Mouse (Mus musculus) CH12.LX (cell line): ENCODE results near the gene Papss2. TPM values are rescaled to one million over a fixed set of nuclear protein-coding genes. Genes with fewer than 3 reads are reported as not detected.

Experiments
- DNase-seq: peaks from one replicate; pipeline ENCODE4 v3.0.0-alpha.2; 2013; ENCODE audit errors: extremely low read depth
- H3K27ac ChIP-seq: 2 replicates; pipeline ENCODE4 v1.5.1; 2012; ENCODE audit warnings: low read depth, mild to moderate bottlenecking, control low read depth, moderate library complexity; ENCODE audit not compliant: insufficient read depth
- H3K27me3 ChIP-seq: replicated peaks from 2 replicates; pipeline ENCODE3; 2012; ENCODE audit warnings: inconsistent platforms
- H3K36me3 ChIP-seq, 2 experiments: replicated peaks in 1 of 2; 2 replicates each; pipeline versions ENCODE3 to v1.6.1; 2012; ENCODE audit warnings: inconsistent platforms in 1 of 2, low read length in 1 of 2, mild to moderate bottlenecking in 1 of 2, mixed read lengths in 1 of 2, moderate library complexity in 1 of 2; ENCODE audit not compliant: control insufficient read depth in 1 of 2, insufficient read depth in 1 of 2
- H3K4me1 ChIP-seq, 2 experiments: 2 replicates each; pipeline ENCODE4 v1.6.1; 2012; ENCODE audit warnings: inconsistent platforms in 1 of 2, moderate library complexity in 1 of 2; ENCODE audit not compliant: insufficient read depth in 2 of 2, control insufficient read depth in 1 of 2
- H3K4me2 ChIP-seq: 2 replicates; pipeline ENCODE4 v1.6.1; 2012; ENCODE audit warnings: low read depth, mild to moderate bottlenecking, control low read depth; ENCODE audit not compliant: poor library complexity, insufficient read depth, severe bottlenecking
- H3K4me3 ChIP-seq, 3 experiments: fragments of 150-350 bp in 1 of 3; sonication (generic) in 1 of 3; replicated peaks in 1 of 3; 2 replicates each; pipeline versions ENCODE3 to v1.5.1; 2011 to 2012; ENCODE audit warnings: low read depth in 2 of 3, low read length in 2 of 3, mild to moderate bottlenecking in 2 of 3, moderate library complexity in 2 of 3, control low read depth in 1 of 3, improper control_type of control experiment in 1 of 3, inconsistent platforms in 1 of 3, mixed read lengths in 1 of 3; ENCODE audit not compliant: poor library complexity in 1 of 3
- H3K79me2 ChIP-seq: replicated peaks from 2 replicates; pipeline ENCODE4 v1.6.1; 2012; ENCODE audit warnings: mild to moderate bottlenecking, moderate library complexity; ENCODE audit not compliant: control insufficient read depth, poor library complexity, insufficient read depth, severe bottlenecking; ENCODE audit errors: extremely low read depth
- H3K9ac ChIP-seq: 2 replicates; pipeline ENCODE4 v1.6.1; 2012; ENCODE audit warnings: low read depth, mild to moderate bottlenecking, control low read depth, moderate library complexity; ENCODE audit not compliant: insufficient read depth
- H3K9me3 ChIP-seq: replicated peaks from 2 replicates; pipeline ENCODE3; 2012; ENCODE audit warnings: low read length, inconsistent platforms, mixed read lengths
- CHD1 ChIP-seq: IDR thresholded peaks from 2 replicates; pipeline ENCODE4 v1.6.1; 2012; ENCODE audit warnings: low read depth, low read length, improper control_type of control experiment, inconsistent platforms
- CTCF ChIP-seq, 2 experiments: IDR thresholded peaks in 1 of 2; conservative IDR thresholded peaks in 1 of 2; 2 replicates each; pipeline ENCODE4 v1.5.1; 2011 to 2012; ENCODE audit warnings: low read depth in 2 of 2, low read length in 2 of 2, improper control_type of control experiment in 1 of 2, inconsistent platforms in 1 of 2, mild to moderate bottlenecking in 1 of 2, moderate library complexity in 1 of 2
- GABPA ChIP-seq: IDR thresholded peaks from 2 replicates; pipeline ENCODE4 v1.6.1; 2012; ENCODE audit warnings: low read depth, low read length, improper control_type of control experiment, inconsistent platforms; ENCODE audit not compliant: insufficient replicate concordance
- HCFC1 ChIP-seq: IDR thresholded peaks from 2 replicates; pipeline ENCODE4 v1.6.1; 2012; ENCODE audit warnings: low read depth, mild to moderate bottlenecking, inconsistent platforms, low read length, improper control_type of control experiment
- JUND ChIP-seq: conservative IDR thresholded peaks from 2 replicates; pipeline ENCODE4 v1.6.1; 2011; ENCODE audit warnings: low read depth, low read length, improper control_type of control experiment
- MAX ChIP-seq: IDR thresholded peaks from 2 replicates; pipeline ENCODE4 v1.6.1; 2011; ENCODE audit warnings: low read length, improper control_type of control experiment
- MEF2A ChIP-seq: IDR thresholded peaks from 2 replicates; pipeline ENCODE4 v1.6.1; 2014; ENCODE audit warnings: low read depth, mild to moderate bottlenecking, inconsistent platforms, low read length, improper control_type of control experiment, borderline replicate concordance
- NELFE ChIP-seq: IDR thresholded peaks from 2 replicates; pipeline ENCODE4 v1.6.1; 2011; ENCODE audit warnings: low read depth, low read length, improper control_type of control experiment
- NRF1 ChIP-seq: IDR thresholded peaks from 2 replicates; pipeline ENCODE4 v1.6.1; 2014; ENCODE audit warnings: low read depth, mild to moderate bottlenecking, inconsistent platforms, low read length, improper control_type of control experiment, moderate library complexity
- POLR2A ChIP-seq: IDR thresholded peaks from 2 replicates; pipeline ENCODE4 v1.6.1; 2011; ENCODE audit warnings: low read depth, mild to moderate bottlenecking, improper control_type of control experiment, low read length
- POLR2AphosphoS2 ChIP-seq: IDR thresholded peaks from 2 replicates; pipeline ENCODE4 v1.6.1; 2011; ENCODE audit warnings: low read depth, low read length, improper control_type of control experiment
- RCOR1 ChIP-seq: conservative IDR thresholded peaks from 2 replicates; pipeline ENCODE4 v1.6.1; 2012; ENCODE audit warnings: low read depth, mild to moderate bottlenecking, inconsistent platforms, low read length, improper control_type of control experiment
- SIN3A ChIP-seq: IDR thresholded peaks from 2 replicates; pipeline ENCODE4 v1.6.1; 2012; ENCODE audit warnings: low read length, improper control_type of control experiment, inconsistent platforms
- UBTF ChIP-seq: IDR thresholded peaks from 2 replicates; pipeline ENCODE4 v1.6.1; 2012; ENCODE audit warnings: low read depth, mild to moderate bottlenecking, inconsistent platforms, low read length, improper control_type of control experiment, moderate library complexity
- ZKSCAN1 ChIP-seq: IDR thresholded peaks from 2 replicates; pipeline ENCODE4 v1.6.1; 2012; ENCODE audit warnings: low read depth, inconsistent platforms, low read length, improper control_type of control experiment, borderline replicate concordance
- ZMIZ1 ChIP-seq: IDR thresholded peaks from 2 replicates; pipeline ENCODE4 v1.6.1; 2012; ENCODE audit warnings: low read depth, mild to moderate bottlenecking, inconsistent platforms, low read length, improper control_type of control experiment
- ZNF384 ChIP-seq: IDR thresholded peaks from 2 replicates; pipeline ENCODE4 v1.6.1; 2012; ENCODE audit warnings: low read depth, low read length, improper control_type of control experiment, inconsistent platforms
- dilution Hi-C: fragments of 300-500 bp; cut with MboI; formaldehyde crosslinking; loops from 2 replicates; pipeline ENCODE4 v1.14.3; 2020; ENCODE audit warnings: low sequenced_read_pairs; ENCODE audit not compliant: extremely low pct_unique_long_range_greater_than_20kb, extremely low pct_ligation_motif_present
- in situ Hi-C: fragments of 300-500 bp; cut with MboI; formaldehyde crosslinking; loops from 3 replicates; pipeline ENCODE4 v1.14.3; 2019; ENCODE audit warnings: low sequenced_read_pairs, low pct_ligation_motif_present, low pct_unique_long_range_greater_than_20kb, mixed read lengths
- polyA plus RNA-seq: library from polyadenylated mRNA; unstranded; fragments of >175 nt; gene quantifications from 2 replicates; pipeline ENCODE4 v1.2.1, GENCODE M21; 2012; ENCODE audit warnings: low read depth; ENCODE audit not compliant: insufficient read length
- total RNA-seq, 2 experiments: library from RNA; depleted of rRNA; stranded (reverse); fragments of 300-350 nt in 1 of 2; fragments of >200 nt in 1 of 2; gene quantifications; 2 replicates each; pipeline ENCODE4 v1.2.3; 2012 to 2014

Gene Papss2
- total and polyA plus RNA-seq, 3 experiments, result 0.36 to 0.42 (median 0.39) TPM

GRCm38 (mm10) chr19:32638276-32638903 is 42.8 kb downstream of the Papss2 start:
- dilution Hi-C loops, result no loop called here
- Histone ChIP-seq H3K27ac (no peak overlapping the region), H3K36me3 (no peaks in the 10 kb centered on the region), H3K9me3 (no peaks in the 10 kb centered on the region), H3K4me3 (no peak overlapping the region), H3K4me1 (peaks cover 4 to 25% of the 10 kb centered on the region in 2 experiments), H3K9ac (no peak overlapping the region), H3K27me3 (peaks cover 1% of the 10 kb centered on the region), H3K4me2 (no peak overlapping the region), H3K79me2 (no peaks in the 10 kb centered on the region)
- TF ChIP-seq NELFE (no peak), GABPA (no peak), CTCF (conservative IDR thresholded peaks at IDR 0.05 in 1 of 2, IDR thresholded peaks at IDR 0.05 in 1 of 2; ENCODE audit: low read depth in 2 of 2, low read length in 2 of 2) (no peak), RCOR1 (no peak), MEF2A (no peak), UBTF (no peak), NRF1 (no peak), JUND (no peak), POLR2A (no peak), SIN3A (no peak)
- in situ Hi-C loops, result no loop called here
- no peak for DNase-seq

- Histone ChIP-seq H3K79me2 (no peaks in the 10 kb centered on the region), H3K4me2 (no peak overlapping the region), H3K27me3 (no peaks in the 10 kb centered on the region), H3K4me1 (peaks cover 4 to 17% of the 10 kb centered on the region in 2 experiments), H3K27ac (no peak overlapping the region), H3K36me3 (no peaks in the 10 kb centered on the region), H3K4me3 (no peak overlapping the region), H3K9me3 (no peaks in the 10 kb centered on the region), H3K9ac (no peak overlapping the region)
- dilution Hi-C loops, result no loop called here
- in situ Hi-C loops, result no loop called here
- TF ChIP-seq NELFE (no peak), MAX (no peak), CHD1 (no peak), HCFC1 (no peak), UBTF (no peak), ZMIZ1 (no peak), POLR2A (no peak), POLR2AphosphoS2 (no peak), MEF2A (no peak), ZKSCAN1 (no peak), ZNF384 (no peak)
- DNase-seq, result no peak
Measured at GRCm38 (mm10) chr19:32641535-32641934, 45.9 kb downstream of the Papss2 start.
